Mouse (Mus musculus): ENCODE results near the gene Minos1. TPM values are rescaled to one million over a fixed set of nuclear protein-coding genes. Genes with fewer than 3 reads are reported as not detected.

The Minos1 gene
- polyA plus RNA-seq, 1 experiment from 2014 or later: 474 TPM

DNA sequence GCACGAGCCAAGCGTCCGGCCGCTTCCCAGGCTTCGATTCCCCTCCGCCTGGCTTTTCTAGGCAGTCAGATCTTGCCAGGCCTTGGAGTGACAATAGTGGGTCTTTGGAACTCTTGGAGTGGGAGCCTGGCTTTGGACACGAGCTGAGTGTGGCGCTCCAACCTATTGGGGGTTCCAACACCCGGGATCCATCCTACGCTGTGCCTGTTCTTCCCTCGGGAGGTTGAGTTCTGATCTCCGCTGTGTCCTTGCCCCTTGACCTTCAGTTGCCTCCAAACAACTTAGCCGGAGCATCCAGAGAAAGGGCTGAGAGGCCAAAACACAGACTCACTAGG, 37.8 kb downstream of the Minos1 start:
- no peaks in the 10 kb centered on the region for H3K27me3 ChIP-seq (replicated peaks; ENCODE audit: insufficient read depth, low read length)
- DNase-seq (ENCODE audit: low spot score) (no peak), ATAC-seq (peak; percentile 5; the same call in 1 of the 2 replicates)
- no peaks in the 10 kb centered on the region for H3K36me3 ChIP-seq (ENCODE audit: insufficient read depth, low read length)
- no peak for TF ChIP-seq EP300 (IDR thresholded peaks at IDR 0.05)
- TF ChIP-seq CTCF (IDR thresholded peaks at IDR 0.05): no peak
- H3K4me1 ChIP-seq (ENCODE audit: insufficient read depth, low read depth, low read length): peaks cover 9% of the 10 kb centered on the region
- peak overlapping the region; percentile 76 for H3K4me3 ChIP-seq (ENCODE audit: low read depth, low read length)
- H3K27ac ChIP-seq (ENCODE audit: low read length): peak overlapping the region; percentile 59; the same call in 1 of the 2 replicates
- peak overlapping the region; percentile 98 for H3K4me2 ChIP-seq (replicated peaks; ENCODE audit: low read depth, low read length)
- H3K9me3 ChIP-seq (ENCODE audit: low read length): no peaks in the 10 kb centered on the region; the same call in 1 of the 2 replicates
- whole genome bisulfite sequencing: 36% methylated on average over 7 of the region's 13 CpGs
- peak overlapping the region; percentile 68; the same call in 1 of the 2 replicates for H3K9ac ChIP-seq (replicated peaks; ENCODE audit: low read depth)

- WGBS: 1% methylated on average over 63 of the region's 105 CpGs
- H3K4me2 ChIP-seq (replicated peaks; ENCODE audit: low read depth, low read length): peak within 1 kb of the TSS; percentile 98
- ATAC-seq: peak; percentile 85
- no peaks in the 10 kb centered on the region for H3K27me3 ChIP-seq (replicated peaks; ENCODE audit: insufficient read depth, low read length)
- peak within 1 kb of the TSS; percentile 76 for H3K4me3 ChIP-seq (ENCODE audit: low read depth, low read length)
- TF ChIP-seq EP300 (IDR thresholded peaks at IDR 0.05) (no peak), CTCF (IDR thresholded peaks at IDR 0.05) (no peak)
- no peaks in the 10 kb centered on the region; the same call in 1 of the 2 replicates for H3K9me3 ChIP-seq (ENCODE audit: low read length)
- no peaks in the 10 kb centered on the region for H3K36me3 ChIP-seq (ENCODE audit: insufficient read depth, low read length)
- peak; percentile 82 for DNase-seq (ENCODE audit: low spot score)
- H3K27ac ChIP-seq (ENCODE audit: low read length): peak within 1 kb of the TSS; percentile 82
- peak within 1 kb of the TSS; percentile 68 for H3K9ac ChIP-seq (replicated peaks; ENCODE audit: low read depth)
- peaks cover 9% of the 10 kb centered on the region for H3K4me1 ChIP-seq (ENCODE audit: insufficient read depth, low read depth, low read length)
Observed at GRCm38 (mm10) chr4:139092356-139093195, 38.3 kb downstream of the Minos1 start, which contains the start of gene Nbl1. Gene Nbl1, minus strand, starts transcription at chr4:139092993.

GRCm38 (mm10) chr4:139091478-139092355, 39.2 kb downstream of the Minos1 start:
- peak overlapping the region; percentile 76 for H3K4me3 ChIP-seq (ENCODE audit: low read depth, low read length)
- no peaks in the 10 kb centered on the region for H3K27me3 ChIP-seq (replicated peaks; ENCODE audit: insufficient read depth, low read length)
- no peaks in the 10 kb centered on the region; the same call in 1 of the 2 replicates for H3K9me3 ChIP-seq (ENCODE audit: low read length)
- peak overlapping the region; percentile 68 for H3K9ac ChIP-seq (replicated peaks; ENCODE audit: low read depth)
- DNase-seq (ENCODE audit: low spot score): no peak
- H3K4me1 ChIP-seq (ENCODE audit: insufficient read depth, low read depth, low read length): peaks cover 9% of the 10 kb centered on the region
- peak; percentile 33 for ATAC-seq
- 5% methylated on average over 28 of the region's 28 CpGs for WGBS
- peak overlapping the region; percentile 98 for H3K4me2 ChIP-seq (replicated peaks; ENCODE audit: low read depth, low read length)
- H3K27ac ChIP-seq (ENCODE audit: low read length): peak overlapping the region; percentile 82
- H3K36me3 ChIP-seq (ENCODE audit: insufficient read depth, low read length): no peaks in the 10 kb centered on the region
- no peak for TF ChIP-seq CTCF (IDR thresholded peaks at IDR 0.05)

DNA sequence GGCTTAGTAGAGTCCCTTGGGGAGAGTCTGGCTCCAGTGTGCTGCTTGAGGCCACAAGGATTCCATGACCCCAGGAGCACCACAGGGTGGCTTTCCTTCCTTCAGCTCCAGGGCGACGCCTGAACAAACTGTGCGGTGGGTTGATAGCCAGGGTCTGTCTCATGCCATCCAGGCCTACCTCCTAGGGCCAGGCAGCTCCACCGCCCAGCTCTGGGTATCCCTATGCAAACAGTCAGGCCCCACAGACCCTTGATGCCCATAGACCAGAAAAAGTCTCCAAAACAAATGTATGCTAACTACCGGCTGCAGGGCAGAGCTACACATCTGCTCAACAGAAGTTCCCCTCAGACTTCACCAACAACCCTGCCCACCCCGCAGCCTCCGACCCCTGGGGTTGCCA, 39.8 kb downstream of the Minos1 start:
- Histone ChIP-seq H3K4me3 (ENCODE audit: low read depth, low read length) (peak overlapping the region; percentile 76; the same call in 1 of the 2 replicates), H3K9me3 (ENCODE audit: low read length) (no peaks in the 10 kb centered on the region; the same call in 1 of the 2 replicates), H3K27me3 (replicated peaks; ENCODE audit: insufficient read depth, low read length) (no peaks in the 10 kb centered on the region), H3K27ac (ENCODE audit: low read length) (no peak overlapping the region), H3K36me3 (ENCODE audit: insufficient read depth, low read length) (no peaks in the 10 kb centered on the region), H3K4me2 (replicated peaks; ENCODE audit: low read depth, low read length) (peak overlapping the region; percentile 98), H3K4me1 (ENCODE audit: insufficient read depth, low read depth, low read length) (peaks cover 8% of the 10 kb centered on the region), H3K9ac (replicated peaks; ENCODE audit: low read depth) (0 out of 2 replicates have a peak overlapping the region, but pooled peaks have one; percentile 68)
- TF ChIP-seq EP300 (IDR thresholded peaks at IDR 0.05): no peak
- no peak for TF ChIP-seq CTCF (IDR thresholded peaks at IDR 0.05)
- 42% methylated on average over 7 of the region's 7 CpGs for WGBS
- DNase-seq (ENCODE audit: low spot score) (no peak), ATAC-seq (no peak)

GRCm38 (mm10) chr4:139090303-139090940, 40.5 kb downstream of the Minos1 start:
- Histone ChIP-seq H3K4me2 (replicated peaks; ENCODE audit: low read depth, low read length) (peak overlapping the region; percentile 98), H3K9me3 (ENCODE audit: low read length) (no peaks in the 10 kb centered on the region; the same call in 1 of the 2 replicates), H3K4me1 (ENCODE audit: insufficient read depth, low read depth, low read length) (peaks cover 4% of the 10 kb centered on the region; the same call in 1 of the 2 replicates), H3K9ac (replicated peaks; ENCODE audit: low read depth) (no peak overlapping the region), H3K27me3 (replicated peaks; ENCODE audit: insufficient read depth, low read length) (no peaks in the 10 kb centered on the region), H3K4me3 (ENCODE audit: low read depth, low read length) (no peak overlapping the region), H3K36me3 (ENCODE audit: insufficient read depth, low read length) (no peaks in the 10 kb centered on the region), H3K27ac (ENCODE audit: low read length) (no peak overlapping the region)
- TF ChIP-seq EP300 (IDR thresholded peaks at IDR 0.05) (no peak), CTCF (IDR thresholded peaks at IDR 0.05) (no peak)
- DNase-seq (ENCODE audit: low spot score) (no peak), ATAC-seq (no peak)
- 48% methylated on average over 15 of the region's 15 CpGs for WGBS
